Mouse (Mus musculus) lung, postnatal 4 days (tissue): ENCODE data around the gene Fam160a2.
"Not testable (repeated sequence)": the region's sequence is repeated elsewhere in the genome, so short reads cannot be mapped to it uniquely, and the experiment has no call there.

ENCODE experiments used
- DNase-seq, 2 experiments: peaks; one replicate each; pipeline ENCODE4 v3.0.0; 2021

Fam160a2 gene

DNA sequence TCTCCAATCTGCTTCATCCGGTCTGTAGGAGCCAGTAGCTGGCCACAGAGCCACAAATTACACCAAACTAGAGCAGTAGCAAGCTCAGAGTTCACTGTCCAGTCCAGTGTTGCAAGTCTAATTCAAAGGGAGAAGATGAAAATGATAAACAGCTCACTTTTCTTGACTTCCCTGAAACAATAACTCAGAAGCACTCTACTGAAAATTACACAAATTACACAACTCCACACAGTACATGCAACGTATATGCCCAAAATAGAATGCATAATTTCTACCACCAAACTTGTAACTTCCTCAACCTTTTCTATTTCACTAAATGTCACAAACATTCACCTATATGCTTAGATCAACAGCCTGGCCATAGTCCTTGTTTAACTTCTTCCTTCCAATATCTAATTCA lies 9.6 kb downstream of the Fam160a2 start:
- no peak for DNase-seq

DNA sequence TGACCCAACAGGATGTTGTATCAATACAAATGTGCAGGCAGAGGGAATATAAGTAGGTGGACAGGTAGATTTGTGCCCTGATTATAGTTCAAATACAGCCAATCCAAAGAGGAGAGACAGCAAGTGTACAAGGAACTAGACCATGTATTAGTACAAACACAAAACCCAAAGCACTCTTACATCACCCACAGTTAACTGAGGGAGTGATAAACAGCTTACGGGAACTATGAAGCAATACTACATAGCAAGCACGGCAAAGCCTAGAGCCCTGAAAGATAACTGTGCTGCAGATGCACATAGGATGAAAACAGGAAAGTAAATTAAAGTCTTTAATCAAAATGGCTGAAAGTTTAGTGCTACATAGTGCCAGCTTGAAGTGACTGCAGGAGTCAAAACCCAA lies 12.2 kb downstream of the Fam160a2 start:
- no peak for DNase-seq

DNA sequence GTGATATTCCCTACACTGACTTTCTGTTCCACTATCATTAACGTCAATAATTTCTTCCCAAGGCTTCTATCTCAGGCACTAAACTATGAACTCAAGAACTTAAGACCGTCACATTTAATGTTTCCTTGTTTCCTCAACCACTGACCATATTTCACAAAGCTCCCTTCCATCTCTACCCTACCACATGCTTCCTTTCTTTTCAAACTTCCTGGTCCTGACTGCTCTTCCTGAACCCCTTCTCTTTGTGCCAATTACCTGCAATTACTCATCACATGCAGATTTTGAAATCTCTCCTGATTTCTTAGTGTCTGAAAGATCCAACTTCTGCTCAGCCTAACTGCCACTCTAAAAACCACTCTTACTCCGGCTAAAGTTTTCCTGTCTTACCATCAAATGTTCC lies 19.5 kb downstream of the Fam160a2 start:
- DNase-seq = no peak

DNA sequence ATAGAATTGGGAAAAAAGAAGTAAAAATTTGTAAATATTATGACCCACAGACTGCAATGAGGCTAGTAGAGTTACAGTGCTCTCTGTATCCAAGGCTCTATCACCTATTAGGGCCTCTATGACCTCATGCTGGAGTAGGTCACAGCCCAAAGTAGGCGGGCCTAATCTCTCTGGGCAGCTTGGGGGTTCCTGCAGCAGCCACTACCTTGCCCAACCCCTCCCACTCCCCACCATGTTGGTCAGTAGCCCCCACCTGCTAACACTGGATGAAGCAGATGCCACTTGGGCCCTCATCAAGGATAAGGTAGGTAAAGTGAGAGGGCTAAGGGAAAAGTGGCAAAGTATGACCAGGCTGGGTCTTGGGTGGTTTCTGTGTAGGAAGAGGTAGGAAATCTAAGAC lies 25.0 kb downstream of the Fam160a2 start, which contains the start of gene Gm5901:
TSS of gene Gm5901 (plus strand) at position 173 of the 400 bp plus-strand sequence.
- no peak for DNase-seq

DNA sequence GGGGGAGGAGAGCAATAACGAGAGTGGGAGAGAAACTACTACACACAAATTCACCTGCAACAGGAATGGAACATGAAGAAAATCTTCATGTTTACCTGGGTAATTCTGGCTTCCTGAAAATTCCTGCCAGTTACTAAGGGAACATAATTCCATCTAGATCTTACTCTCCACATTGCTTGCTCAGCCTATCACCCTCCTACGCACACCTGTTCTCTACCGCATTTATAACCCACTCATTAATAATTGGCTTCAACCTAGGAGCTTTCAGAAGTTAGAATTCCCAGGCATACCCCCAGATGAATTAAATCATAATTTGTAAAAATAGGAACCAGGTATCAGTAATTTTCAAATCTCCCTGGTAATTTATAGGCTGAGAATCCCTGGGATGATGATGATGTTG lies 25.9 kb downstream of the Fam160a2 start:
- no peak for DNase-seq

DNA sequence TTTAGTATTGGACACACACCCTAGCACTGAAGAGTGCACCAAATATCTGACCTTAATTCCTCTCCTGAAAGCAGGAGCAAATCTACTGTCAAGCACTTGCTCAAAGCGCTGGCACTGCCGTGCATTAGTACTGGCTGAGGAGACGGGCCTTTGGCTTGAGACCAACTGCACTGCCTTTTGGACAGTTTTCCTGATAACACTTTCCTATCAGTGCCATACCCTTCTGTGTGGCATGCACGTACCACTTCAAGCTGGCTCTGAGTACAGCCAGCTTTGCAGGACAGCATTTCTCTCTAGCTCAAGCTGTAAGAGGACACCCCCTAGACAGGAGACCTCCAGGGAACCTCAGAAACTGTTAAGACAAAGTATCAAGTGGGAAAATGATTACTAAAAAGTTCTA lies 26.3 kb downstream of the Fam160a2 start:
- peak in 1 of 2 experiments; percentile 29 for DNase-seq

DNA sequence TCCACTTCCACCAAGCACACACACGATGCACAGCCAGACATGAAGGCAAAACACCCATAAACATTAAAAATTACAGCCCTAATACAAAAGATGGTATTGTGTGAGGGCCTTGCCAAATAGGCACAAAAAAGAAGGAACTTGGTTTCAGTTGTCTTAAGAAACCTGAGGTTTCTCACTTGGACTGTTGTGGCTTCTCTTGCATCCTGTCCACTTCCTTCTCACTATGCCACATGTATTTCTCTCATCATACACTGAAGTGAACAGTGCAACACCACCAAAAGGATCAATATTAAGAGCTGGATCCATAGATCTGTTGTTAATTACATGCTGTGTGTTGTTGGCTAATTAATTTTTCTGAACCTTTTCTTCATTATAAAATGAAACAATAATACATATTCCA lies 26.9 kb downstream of the Fam160a2 start:
- DNase-seq = no peak

DNA sequence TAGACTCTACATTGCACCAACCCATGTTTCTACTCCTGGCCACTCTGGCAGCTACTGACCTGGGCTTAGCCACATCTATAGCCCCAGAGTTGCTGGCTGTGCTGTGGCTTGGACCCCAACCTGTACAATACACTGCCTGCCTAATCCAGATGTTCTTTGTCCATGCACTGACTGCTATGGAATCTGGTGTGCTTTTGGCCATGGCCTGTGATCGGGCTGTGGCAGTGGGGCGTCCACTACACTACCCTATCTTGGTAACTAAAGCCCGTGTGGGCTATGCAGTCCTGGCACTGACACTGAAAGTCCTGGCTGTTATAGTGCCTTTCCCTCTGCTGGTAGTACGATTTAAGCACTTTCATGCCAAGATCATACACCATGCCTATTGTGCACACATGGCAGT lies 31.3 kb downstream of the Fam160a2 start:
- DNase-seq = no peak

DNA sequence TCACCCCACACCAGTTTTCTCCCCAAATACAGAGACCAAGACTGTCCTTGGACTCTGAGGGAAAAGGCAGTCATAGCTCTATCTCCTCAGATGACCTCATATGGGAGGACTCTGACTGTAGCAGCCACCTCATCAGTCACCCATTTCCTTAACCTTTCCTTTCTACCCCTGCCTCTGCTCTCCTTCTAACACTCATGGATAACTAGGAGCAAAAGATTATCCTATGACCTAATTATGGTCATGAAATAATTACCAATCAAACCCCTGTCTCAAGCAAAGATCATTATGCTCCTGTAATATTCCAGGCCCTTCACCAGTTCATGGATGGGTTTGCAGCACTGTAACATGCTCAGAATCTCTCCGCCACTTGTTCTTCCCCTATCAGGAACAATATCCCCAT lies 31.9 kb downstream of the Fam160a2 start, which contains the start of gene Olfr692:
TSS of gene Olfr692 (plus strand) at position 301 of the 400 bp plus-strand sequence.
- no peak for DNase-seq

DNA sequence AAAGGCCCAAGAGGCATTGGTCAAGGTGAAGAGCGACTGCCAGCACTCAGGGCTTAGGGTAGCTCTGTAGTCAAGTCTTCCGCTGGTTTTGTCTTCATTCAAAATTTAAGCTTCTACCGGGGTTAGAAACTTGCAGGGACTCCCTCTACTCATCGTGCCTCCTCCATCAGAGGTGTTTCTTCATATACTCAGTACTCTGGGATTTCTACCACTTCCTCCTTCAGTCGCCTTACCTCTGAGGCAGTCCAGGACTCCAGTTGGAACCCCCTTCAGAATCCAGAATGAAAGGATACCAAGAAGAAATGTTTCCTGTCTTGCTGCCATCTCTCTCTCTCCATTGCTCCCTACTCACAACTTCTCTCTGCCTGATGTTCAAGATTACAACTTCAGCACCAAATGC lies 32.6 kb downstream of the Fam160a2 start:
- no peak for DNase-seq

DNA sequence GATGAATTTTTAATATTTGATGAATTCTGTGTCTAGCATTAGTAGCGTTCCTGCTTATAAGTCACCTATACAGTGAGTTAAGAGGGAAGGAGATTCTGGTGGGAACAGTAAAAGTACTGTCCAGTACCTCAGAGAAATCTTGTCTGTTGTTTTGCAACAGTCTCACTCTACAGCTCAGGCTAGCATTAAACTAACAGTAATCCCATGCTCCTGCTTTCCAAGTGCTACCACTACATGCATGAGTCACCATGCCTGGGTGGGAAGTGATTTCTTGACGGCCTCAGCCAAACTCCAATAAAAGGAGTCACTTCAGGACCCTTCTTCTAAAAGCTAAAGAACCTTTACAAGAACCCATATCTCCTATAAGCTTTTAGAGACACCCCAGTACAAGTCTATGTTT lies 38.1 kb downstream of the Fam160a2 start:
- no peak for DNase-seq

DNA sequence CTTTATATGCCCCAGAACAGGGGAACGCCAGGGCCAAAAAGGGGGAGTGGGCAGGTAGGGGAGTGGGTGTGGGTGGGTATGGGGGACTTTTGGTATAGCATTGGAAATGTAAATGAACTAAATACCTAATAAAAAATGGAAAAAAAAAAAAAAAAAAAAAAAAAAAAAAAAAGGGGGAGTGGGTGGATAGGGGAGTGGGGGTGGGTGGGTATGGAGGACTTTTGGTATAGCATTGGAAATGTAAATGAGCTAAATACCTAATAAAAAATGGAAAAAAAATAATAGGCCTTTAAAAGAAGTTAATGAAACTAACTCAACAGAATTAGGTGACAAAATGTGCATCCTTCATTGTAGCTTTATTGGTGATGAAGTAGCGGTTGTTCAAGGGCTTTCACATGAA lies 43.4 kb downstream of the Fam160a2 start:
- DNase-seq = not testable (repeated sequence)

DNA sequence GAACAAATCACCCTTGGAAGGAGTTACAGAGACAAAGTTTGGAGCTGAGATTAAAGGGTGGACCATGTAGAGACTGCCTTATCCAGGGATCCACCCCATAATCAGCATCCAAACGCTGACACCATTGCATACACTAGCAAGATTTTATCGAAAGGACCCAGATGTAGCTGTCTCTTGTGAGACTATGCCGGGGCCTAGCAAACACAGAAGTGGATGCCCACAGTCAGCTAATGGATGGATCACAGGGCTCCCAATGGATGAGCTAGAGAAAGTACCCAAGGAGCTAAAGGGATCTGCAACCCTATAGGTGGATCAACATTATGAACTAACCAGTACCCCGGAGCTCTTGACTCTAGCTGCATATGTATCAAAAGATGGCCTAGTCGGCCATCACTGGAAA lies 43.8 kb downstream of the Fam160a2 start:
- not testable (repeated sequence) for DNase-seq

DNA sequence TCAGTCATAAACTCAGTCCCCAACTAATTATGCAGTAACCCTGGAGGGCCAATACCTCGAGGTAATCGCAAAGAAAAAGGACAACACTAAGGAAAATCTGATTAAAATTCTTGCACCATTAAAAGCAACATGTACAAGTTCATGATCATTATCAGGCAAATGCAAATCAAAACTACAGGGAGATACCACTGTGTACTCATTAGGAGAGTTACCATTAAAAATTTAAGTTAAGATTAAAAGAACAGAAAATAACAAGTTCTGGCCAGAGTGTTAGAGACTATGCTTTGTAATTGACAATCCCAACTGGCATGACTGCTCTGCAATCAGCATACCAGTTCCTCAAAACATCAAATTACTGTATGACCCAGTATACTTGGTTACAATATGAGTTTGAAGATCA lies 57.1 kb downstream of the Fam160a2 start:
- DNase-seq = no peak

DNA sequence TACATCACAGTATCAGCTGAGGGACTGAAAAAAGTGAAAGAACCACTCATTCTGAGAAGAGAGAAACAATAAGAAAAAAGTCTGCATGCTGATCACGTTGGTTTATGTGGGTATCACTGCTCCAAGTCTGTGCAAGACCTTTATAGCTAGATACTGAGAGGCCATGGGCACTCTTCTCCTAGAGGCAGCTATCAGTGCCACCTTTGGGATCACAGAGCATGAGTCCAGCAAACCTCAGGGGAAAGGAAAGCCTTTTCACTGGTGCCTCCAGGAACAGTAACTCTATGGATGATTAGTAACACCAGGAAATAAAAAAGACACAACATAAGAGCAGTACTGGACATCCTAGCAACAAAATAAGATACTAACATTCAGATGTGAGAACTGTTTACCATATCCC lies 57.7 kb downstream of the Fam160a2 start, which contains the start of gene Olfr691:
TSS of gene Olfr691 (minus strand) at position 101 of the 400 bp plus-strand sequence.
- no peak for DNase-seq

DNA sequence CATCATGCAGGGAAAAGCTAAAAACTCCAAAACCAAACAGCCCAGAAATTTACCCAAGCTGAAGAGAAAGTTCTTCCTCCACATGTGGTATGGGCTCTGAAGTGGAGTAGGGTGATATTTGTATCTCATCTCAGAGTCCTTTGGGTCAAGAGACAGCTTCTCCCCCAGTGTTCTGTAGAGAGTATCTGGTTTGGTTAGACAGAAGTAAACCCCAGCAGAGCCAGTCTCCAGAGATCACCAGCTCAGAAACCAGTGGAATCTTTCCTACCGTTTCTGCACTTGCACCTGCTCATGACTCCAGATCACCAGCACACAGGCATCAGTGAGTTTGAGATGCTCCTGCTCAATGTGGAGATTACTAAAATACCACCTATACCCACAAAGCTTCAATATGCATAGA lies 65.8 kb downstream of the Fam160a2 start, which contains the start of gene Olfr690:
TSS of gene Olfr690 (minus strand) at position 101 of the 400 bp plus-strand sequence.
- DNase-seq = no peak

DNA sequence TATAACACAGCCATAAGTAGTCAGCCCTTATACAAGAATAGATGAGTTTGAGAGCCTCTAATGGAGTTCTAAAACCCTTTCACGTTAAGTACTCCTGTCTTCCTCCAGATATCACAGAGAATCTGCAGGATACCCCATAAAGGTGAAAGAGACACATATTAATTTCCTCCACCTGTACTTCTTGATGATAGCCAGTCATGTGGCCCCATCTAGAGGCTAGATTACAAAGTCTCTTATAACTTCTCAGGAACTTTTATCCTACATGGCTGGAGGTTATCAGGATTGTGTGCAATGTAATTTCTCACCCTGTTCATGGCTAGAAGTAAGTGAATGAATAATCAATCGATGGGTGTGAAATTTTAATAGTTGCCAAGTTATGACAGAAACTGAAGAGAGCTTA lies 74.6 kb downstream of the Fam160a2 start:
- no peak for DNase-seq
